Mouse (Mus musculus) heart, embryonic 12.5 days (tissue): ENCODE data around the gene Tex36. TPM values are rescaled to one million over a fixed set of nuclear protein-coding genes. Genes with fewer than 3 reads are reported as not detected.

ENCODE experiments used
- ATAC-seq: fragments of 200-750 bp; cut with Nextera tagmentation; 2 replicates; pipeline ENCODE4 v1.8.0; 2017; ENCODE audit warnings: moderate TSS enrichment, moderate library complexity; ENCODE audit not compliant: insufficient number of reproducible peaks, low FRiP score
- H3K27ac ChIP-seq: fragments of 300-500 bp; sonication (generic); 2 replicates; pipeline ENCODE4 v1.5.1; 2016; ENCODE audit warnings: mild to moderate bottlenecking, moderate library complexity; ENCODE audit not compliant: poor library complexity, severe bottlenecking
- H3K27me3 ChIP-seq: fragments of 300-500 bp; sonication (generic); replicated peaks from 2 replicates; pipeline ENCODE4 v1.6.1; 2016; ENCODE audit warnings: mild to moderate bottlenecking, moderate library complexity
- H3K36me3 ChIP-seq: fragments of 300-500 bp; sonication (generic); 2 replicates; pipeline ENCODE4 v1.6.1; 2016; ENCODE audit warnings: mild to moderate bottlenecking, moderate library complexity
- H3K4me1 ChIP-seq: fragments of 300-500 bp; sonication (generic); replicated peaks from 2 replicates; pipeline ENCODE4 v1.6.1; 2016; ENCODE audit warnings: mild to moderate bottlenecking
- H3K4me2 ChIP-seq: fragments of 300-500 bp; sonication (generic); 2 replicates; pipeline ENCODE4 v1.6.1; 2016; ENCODE audit warnings: mild to moderate bottlenecking, moderate library complexity
- H3K4me3 ChIP-seq: fragments of 300-500 bp; sonication (generic); 2 replicates; pipeline ENCODE4 v1.5.1; 2016; ENCODE audit warnings: mild to moderate bottlenecking
- H3K9ac ChIP-seq: fragments of 300-500 bp; sonication (generic); 2 replicates; pipeline ENCODE4 v1.6.1; 2016; ENCODE audit warnings: mild to moderate bottlenecking, moderate library complexity
- H3K9me3 ChIP-seq: fragments of 300-500 bp; sonication (generic); replicated peaks from 2 replicates; pipeline ENCODE4 v1.6.1; 2016; ENCODE audit warnings: mild to moderate bottlenecking, moderate library complexity
- WGBS: fragments of 180-500 bp; shearing (Covaris S2); methylation state at CpG from one replicate; pipeline ENCODE4 v1.1.7; 2016; 5-methylcytosine and 5-hydroxymethylcytosine counted together
- polyA plus RNA-seq: library from polyadenylated mRNA; unstranded; fragments of >200 nt; fragmentation: Nextera tagmentation; extraction: Ambion mirVana; gene quantifications from 2 replicates; pipeline ENCODE4 v1.2.1, GENCODE M21; 2016

Tex36 gene
- polyA plus RNA-seq, 1 experiment from 2014 or later: not detected

- Histone ChIP-seq H3K36me3 (no peaks in the 10 kb centered on the region), H3K4me2 (no peak overlapping the region), H3K4me1 (no peaks in the 10 kb centered on the region), H3K4me3 (no peak overlapping the region), H3K9me3 (no peaks in the 10 kb centered on the region), H3K9ac (no peak overlapping the region), H3K27ac (no peak overlapping the region), H3K27me3 (no peaks in the 10 kb centered on the region)
- 74% methylated on average over 5 of the region's 5 CpGs for WGBS
- no peak for ATAC-seq
Observed at GRCm38 (mm10) chr7:133623226-133623625, 21.3 kb upstream of the Tex36 start.

- no peak overlapping the region for H3K9ac ChIP-seq
- H3K4me1 ChIP-seq: no peaks in the 10 kb centered on the region
- H3K27ac ChIP-seq: no peak overlapping the region
- H3K27me3 ChIP-seq: no peaks in the 10 kb centered on the region
- no peak overlapping the region for H3K4me3 ChIP-seq
- WGBS: 62% methylated on average over 11 of the region's 11 CpGs
- H3K36me3 ChIP-seq: no peaks in the 10 kb centered on the region
- ATAC-seq: no peak
- H3K4me2 ChIP-seq: no peak overlapping the region
- no peaks in the 10 kb centered on the region; the same call in 1 of the 2 replicates for H3K9me3 ChIP-seq
Observed at GRCm38 (mm10) chr7:133620721-133621120, 18.8 kb upstream of the Tex36 start.

GRCm38 (mm10) chr7:133612981-133613380 is 11.0 kb upstream of the Tex36 start:
- Histone ChIP-seq H3K4me2 (no peak overlapping the region), H3K27me3 (no peaks in the 10 kb centered on the region), H3K36me3 (no peaks in the 10 kb centered on the region), H3K9ac (no peak overlapping the region), H3K4me3 (no peak overlapping the region), H3K4me1 (no peaks in the 10 kb centered on the region), H3K27ac (no peak overlapping the region), H3K9me3 (no peaks in the 10 kb centered on the region; the same call in 1 of the 2 replicates)
- ATAC-seq: no peak
- 71% methylated on average over 2 of the region's 2 CpGs for WGBS

- 65% methylated on average over 8 of the region's 8 CpGs for WGBS
- ATAC-seq: no peak
- H3K4me3 ChIP-seq: no peak overlapping the region
- H3K27me3 ChIP-seq: no peaks in the 10 kb centered on the region
- no peaks in the 10 kb centered on the region for H3K36me3 ChIP-seq
- no peak overlapping the region for H3K27ac ChIP-seq
- H3K9ac ChIP-seq: no peak overlapping the region
- no peaks in the 10 kb centered on the region for H3K9me3 ChIP-seq
- no peak overlapping the region for H3K4me2 ChIP-seq
- no peaks in the 10 kb centered on the region for H3K4me1 ChIP-seq
Observed at GRCm38 (mm10) chr7:133609585-133609984, 7.6 kb upstream of the Tex36 start.

- 74% methylated on average over 13 of the region's 13 CpGs for WGBS
- no peaks in the 10 kb centered on the region for H3K4me1 ChIP-seq
- H3K27ac ChIP-seq: no peak overlapping the region
- H3K36me3 ChIP-seq: no peaks in the 10 kb centered on the region
- no peaks in the 10 kb centered on the region for H3K27me3 ChIP-seq
- no peak overlapping the region for H3K9ac ChIP-seq
- H3K4me2 ChIP-seq: no peak overlapping the region
- H3K9me3 ChIP-seq: no peaks in the 10 kb centered on the region
- no peak for ATAC-seq
- no peak overlapping the region for H3K4me3 ChIP-seq
Observed at GRCm38 (mm10) chr7:133608631-133609340, 6.8 kb upstream of the Tex36 start.

- H3K27ac ChIP-seq: no peak overlapping the region
- no peaks in the 10 kb centered on the region for H3K36me3 ChIP-seq
- 77% methylated on average over 13 of the region's 13 CpGs for WGBS
- no peak for ATAC-seq
- H3K4me2 ChIP-seq: no peak overlapping the region
- H3K9me3 ChIP-seq: no peaks in the 10 kb centered on the region
- H3K9ac ChIP-seq: no peak overlapping the region
- no peaks in the 10 kb centered on the region for H3K4me1 ChIP-seq
- H3K4me3 ChIP-seq: no peak overlapping the region
- no peaks in the 10 kb centered on the region for H3K27me3 ChIP-seq
Observed at GRCm38 (mm10) chr7:133607883-133608575, 6.1 kb upstream of the Tex36 start.

- ATAC-seq: no peak
- Histone ChIP-seq H3K4me1 (no peaks in the 10 kb centered on the region), H3K9me3 (no peaks in the 10 kb centered on the region), H3K27ac (no peak overlapping the region), H3K9ac (no peak overlapping the region), H3K36me3 (no peaks in the 10 kb centered on the region), H3K27me3 (no peaks in the 10 kb centered on the region), H3K4me2 (no peak overlapping the region), H3K4me3 (no peak overlapping the region)
- WGBS: 76% methylated on average over 5 of the region's 5 CpGs
Observed at GRCm38 (mm10) chr7:133607331-133607730, 5.4 kb upstream of the Tex36 start.

GRCm38 (mm10) chr7:133604427-133605081 is 2.6 kb upstream of the Tex36 start:
- Histone ChIP-seq H3K4me1 (no peaks in the 10 kb centered on the region), H3K36me3 (no peaks in the 10 kb centered on the region), H3K9me3 (no peaks in the 10 kb centered on the region), H3K4me2 (no peak overlapping the region), H3K27me3 (no peaks in the 10 kb centered on the region), H3K27ac (no peak overlapping the region), H3K9ac (no peak overlapping the region), H3K4me3 (no peak overlapping the region)
- WGBS: 79% methylated on average over 13 of the region's 13 CpGs
- no peak for ATAC-seq

- no peak for ATAC-seq
- Histone ChIP-seq H3K27ac (no peak overlapping the region), H3K4me3 (no peak overlapping the region), H3K9ac (no peak overlapping the region), H3K9me3 (no peaks in the 10 kb centered on the region), H3K36me3 (no peaks in the 10 kb centered on the region), H3K27me3 (no peaks in the 10 kb centered on the region), H3K4me2 (no peak overlapping the region), H3K4me1 (no peaks in the 10 kb centered on the region)
- WGBS: 60% methylated on average over 2 of the region's 2 CpGs
Observed at GRCm38 (mm10) chr7:133603156-133603555, 1.2 kb upstream of the Tex36 start.

GRCm38 (mm10) chr7:133600558-133600957 is 1.4 kb downstream of the Tex36 start:
- H3K9ac ChIP-seq: no peak overlapping the region
- WGBS: 62% methylated on average over 1 of the region's 1 CpGs
- no peaks in the 10 kb centered on the region for H3K4me1 ChIP-seq
- H3K4me2 ChIP-seq: no peak overlapping the region
- no peaks in the 10 kb centered on the region for H3K27me3 ChIP-seq
- H3K9me3 ChIP-seq: no peaks in the 10 kb centered on the region
- ATAC-seq: no peak
- no peak overlapping the region for H3K4me3 ChIP-seq
- no peak overlapping the region for H3K27ac ChIP-seq
- no peaks in the 10 kb centered on the region for H3K36me3 ChIP-seq

- 77% methylated on average over 1 of the region's 1 CpGs for WGBS
- Histone ChIP-seq H3K4me3 (no peak overlapping the region), H3K27ac (no peak overlapping the region), H3K9me3 (no peaks in the 10 kb centered on the region), H3K9ac (no peak overlapping the region), H3K27me3 (no peaks in the 10 kb centered on the region), H3K4me2 (no peak overlapping the region), H3K4me1 (no peaks in the 10 kb centered on the region), H3K36me3 (no peaks in the 10 kb centered on the region)
- no peak for ATAC-seq
Observed at GRCm38 (mm10) chr7:133591750-133592149, 10.2 kb downstream of the Tex36 start.
